8 mouse cellular contexts compared by ENCODE assay signal in the genomic region with DNA sequence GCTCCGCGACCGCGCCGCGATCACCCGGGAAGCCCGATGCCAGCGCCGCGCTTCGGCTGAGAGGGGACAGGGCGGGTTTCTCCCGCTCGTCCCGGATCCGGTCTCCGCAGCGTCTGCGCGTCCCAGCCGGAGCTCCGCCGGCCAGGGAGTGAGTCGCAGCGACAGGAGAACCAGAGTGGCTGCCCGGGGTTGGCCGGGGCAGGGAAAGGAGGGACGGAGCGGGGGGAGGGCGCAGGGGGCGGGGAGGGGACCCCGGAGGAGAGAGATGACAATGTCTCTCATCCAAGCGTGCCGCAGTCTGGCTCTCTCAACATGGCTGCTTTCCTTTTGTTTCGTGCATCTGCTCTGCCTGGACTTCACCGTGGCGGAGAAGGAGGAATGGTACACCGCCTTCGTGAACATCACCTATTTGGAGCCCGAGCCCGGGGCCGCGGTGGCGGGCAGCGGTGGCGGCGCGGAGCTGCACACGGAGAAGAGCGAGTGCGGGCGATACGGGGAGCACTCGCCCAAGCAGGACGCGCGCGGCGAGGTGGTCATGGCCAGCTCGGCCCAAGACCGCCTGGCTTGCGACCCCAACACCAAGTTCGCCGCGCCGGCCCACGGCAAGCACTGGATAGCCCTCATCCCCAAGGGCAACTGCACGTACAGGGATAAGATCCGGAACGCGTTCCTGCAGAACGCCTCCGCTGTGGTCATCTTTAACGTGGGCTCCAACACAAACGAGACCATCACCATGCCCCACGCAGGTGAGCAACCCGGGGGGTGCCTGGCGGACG. TPM values are rescaled to one million over a fixed set of nuclear protein-coding genes. Genes with fewer than 3 reads are reported as not detected.
DNase-seq lines count a peak whose midpoint lies in the region; ATAC-seq and TF ChIP-seq lines count a peak whose summit lies in the region.

No protein-coding gene starts in this region.

- H3K36me3 ChIP-seq in hindbrain, postnatal 0 days (ENCODE audit: insufficient read depth, low read length) = no peaks in the 10 kb centered on the region
- H3K36me3 ChIP-seq in midbrain, embryonic 10.5 days = no peaks in the 10 kb centered on the region
- H3K36me3 ChIP-seq in small intestine, adult 2 months (ENCODE audit: control insufficient read depth, insufficient read depth, low read length) = no peaks in the 10 kb centered on the region

- peak overlapping the region; percentile 93 for H3K27ac ChIP-seq in hindbrain, postnatal 0 days
- peak overlapping the region; percentile 95 for H3K27ac ChIP-seq in midbrain, embryonic 10.5 days (replicated peaks)
- no peak overlapping the region for H3K27ac ChIP-seq in small intestine, adult 2 months (ENCODE audit: insufficient read depth, low read depth, low read length)

- intact Hi-C loops in left cerebral cortex, postnatal 36 days (cut with DNase I) = loop anchor here (1.0 to 10.0 kb wide), 3 partner anchors 101 to 303 kb away; partner anchors contain the start of genes Gm10645 and Tbc1d9

- TF ChIP-seq CTCF in hindbrain, postnatal 0 days (IDR thresholded peaks at IDR 0.05; ENCODE audit: low read depth) = no peak
- TF ChIP-seq CTCF in small intestine, adult 2 months (IDR thresholded peaks at IDR 0.05; ENCODE audit: extremely low read depth, insufficient read length, insufficient replicate concordance, low read depth, low read length) = no peak

- under 1% methylated on average over 79 of the region's 80 CpGs for WGBS in hindbrain, postnatal 0 days
- under 1% methylated on average over 78 of the region's 80 CpGs for WGBS in midbrain, embryonic 10.5 days
- WGBS in small intestine, adult 2 months = under 1% methylated on average over 77 of the region's 80 CpGs

- H3K9me3 ChIP-seq in hindbrain, postnatal 0 days (ENCODE audit: low read length) = no peaks in the 10 kb centered on the region
- H3K9me3 ChIP-seq in midbrain, embryonic 10.5 days (replicated peaks) = no peaks in the 10 kb centered on the region

- peak overlapping the region; percentile 62 for H3K4me2 ChIP-seq in hindbrain, postnatal 0 days (ENCODE audit: low read depth, low read length)

- peak overlapping the region; percentile 86 for H3K9ac ChIP-seq in hindbrain, postnatal 0 days (replicated peaks; ENCODE audit: low read length)

- H3K4me1 ChIP-seq in hindbrain, postnatal 0 days (ENCODE audit: insufficient read depth, low read length) = peaks cover 6% of the 10 kb centered on the region
- peaks cover 25% of the 10 kb centered on the region for H3K4me1 ChIP-seq in midbrain, embryonic 10.5 days
- no peaks in the 10 kb centered on the region; the same call in 1 of the 2 replicates for H3K4me1 ChIP-seq in small intestine, adult 2 months (ENCODE audit: control insufficient read depth, insufficient read depth, insufficient read length, low read length)

- peak overlapping the region; percentile 66 for H3K4me3 ChIP-seq in hindbrain, postnatal 0 days (ENCODE audit: low read length)
- peak overlapping the region; percentile 88 for H3K4me3 ChIP-seq in midbrain, embryonic 10.5 days
- peak overlapping the region; percentile 66 for H3K4me3 ChIP-seq in small intestine, adult 2 months (ENCODE audit: low read depth, low read length)

- peak; percentile 65 for DNase-seq in ZHBTc4 (ENCODE audit: low read depth, low spot score)
- peak; percentile 80 for DNase-seq in cerebellum, postnatal 14 days
- DNase-seq in gastrocnemius, adult 18-20 months (ENCODE audit: low spot score) = peak; percentile 65
- DNase-seq in hindbrain, postnatal 0 days (ENCODE audit: low spot score) = peak; percentile 74
- DNase-seq in left cerebral cortex, postnatal 36 days (ENCODE audit: low spot score in 2 of 2) = peak; percentile 71 to 77
- peak; percentile 76 for DNase-seq in midbrain, embryonic 10.5 days (ENCODE audit: low spot score)
- no peak for DNase-seq in natural killer cell, adult 2 months (ENCODE audit: low spot score in 2 of 2)

- H3K27me3 ChIP-seq in hindbrain, postnatal 0 days (ENCODE audit: insufficient read depth, low read length) = no peaks in the 10 kb centered on the region
- H3K27me3 ChIP-seq in midbrain, embryonic 10.5 days (ENCODE audit: low read depth, poor library complexity, severe bottlenecking) = peaks cover 7% of the 10 kb centered on the region; the same call in 1 of the 2 replicates
- H3K27me3 ChIP-seq in small intestine, adult 2 months (ENCODE audit: control insufficient read depth, insufficient read depth, low read length) = peaks cover 9% of the 10 kb centered on the region

- peak; percentile 77 for ATAC-seq in hindbrain, postnatal 0 days

- no peak for TF ChIP-seq POLR2A in small intestine, adult 2 months (IDR thresholded peaks at IDR 0.05; ENCODE audit: low read depth, low read length)

RNA-seq across cellular contexts. Expression of gene Rnf150, which starts 0.8 kb away (rescaled TPM):
- total RNA-seq in gastrocnemius, adult 18-20 months (2021) = 10 to 100 TPM; 37.6 to 41.1 TPM
- 9.4 and 9.9 TPM in 2 replicates for total RNA-seq in hindbrain, postnatal 0 days (2014; rRNA removed)
- polyA plus RNA-seq in hindbrain, postnatal 0 days (2015; fragmentation: Nextera tagmentation; extraction: Ambion mirVana) = 1.7 and 1.9 TPM in 2 replicates
- 10 to 100 TPM; 41.4 to 53.2 TPM for total RNA-seq in left cerebral cortex, postnatal 36 days (2021)
- 1.00 and 1.2 TPM in 2 replicates for polyA plus RNA-seq in midbrain, embryonic 10.5 days (2016; fragmentation: Nextera tagmentation; extraction: Ambion mirVana)
- 0.27 and 0.32 TPM in 2 replicates for polyA plus RNA-seq in small intestine, adult 2 months (2012; rRNA removed)

Comparison
In these comparisons a context has a peak if more than half of its experiments do, and no peak if none do; other contexts are left out.
1. DNase-seq: peak in ZHBTc4 (single experiment), cerebellum, postnatal 14 days (2 of 2), gastrocnemius, adult 18-20 months (single experiment), hindbrain, postnatal 0 days (single experiment), left cerebral cortex, postnatal 36 days (2 of 2) and midbrain, embryonic 10.5 days (single experiment); none in natural killer cell, adult 2 months (0 of 2).
2. Peak in every context shown above with its lines, with median percentiles within 50 percentile points of each other: H3K4me3 ChIP-seq.